In the genomic region with DNA sequence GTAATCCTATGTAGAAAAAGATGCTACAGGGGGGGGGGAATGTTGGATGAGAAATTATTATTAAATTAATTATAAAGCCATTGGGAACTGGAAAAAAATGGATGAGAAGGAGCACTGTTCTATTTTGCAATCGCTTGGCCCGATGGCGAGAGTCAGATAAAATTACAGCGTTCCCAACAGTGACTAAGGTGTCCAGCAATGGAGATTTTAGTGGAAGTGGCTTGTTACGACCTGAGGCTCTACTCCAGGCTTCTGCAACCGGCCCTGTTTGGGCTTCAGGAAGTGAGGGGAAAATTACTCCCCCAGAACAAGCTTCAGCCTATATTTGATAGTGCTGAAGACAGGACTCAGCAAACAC, we compare ENCODE assay signal across 8 mouse cellular contexts. TPM values are rescaled to one million over a fixed set of nuclear protein-coding genes. Genes with fewer than 3 reads are reported as not detected.
DNase-seq lines count a peak whose midpoint lies in the region; ATAC-seq and TF ChIP-seq lines count a peak whose summit lies in the region.

No protein-coding gene starts in this region.

- H3K36me3 ChIP-seq in C2C12 (ENCODE audit: control insufficient read depth, insufficient read depth), result no peaks in the 10 kb centered on the region
- no peaks in the 10 kb centered on the region for H3K36me3 ChIP-seq in liver, embryonic 11.5 days (ENCODE audit: control insufficient read depth, insufficient read depth, low read length)

- H3K9me3 ChIP-seq in liver, embryonic 11.5 days (ENCODE audit: control insufficient read depth, low read length), result no peaks in the 10 kb centered on the region

- DNase-seq in gastrocnemius, postnatal 25 days, result peak; percentile 41
- no peak for DNase-seq in gastrocnemius, postnatal 10 days
- peak; percentile 15 for DNase-seq in fibroblast of lung, adult 2 months (ENCODE audit: low read depth)
- no peak for DNase-seq in liver, embryonic 11.5 days (ENCODE audit: low spot score)
- no peak for DNase-seq in retina, embryonic 14.5 days (ENCODE audit: low spot score)
- DNase-seq in thymus, postnatal 4 days, result no peak
- no peak for DNase-seq in retina, postnatal 1 day

- H3K79me3 ChIP-seq in C2C12 (ENCODE audit: low read depth), result no peaks in the 10 kb centered on the region

- peak overlapping the region; percentile 85 for H3K9ac ChIP-seq in liver, embryonic 11.5 days (ENCODE audit: low read depth, low read length)

- H3K4me2 ChIP-seq in liver, embryonic 11.5 days, result peak overlapping the region; percentile 93

- H3ac ChIP-seq in C2C12 (ENCODE audit: control insufficient read depth, insufficient read length, low read depth), result peak overlapping the region; percentile 68

- peak overlapping the region; percentile 81 for H3K27ac ChIP-seq in liver, embryonic 11.5 days (ENCODE audit: low read depth, low read length)

- WGBS in liver, embryonic 11.5 days, result 7% methylated on average over 6 of the region's 6 CpGs

- TF ChIP-seq CTCF in C2C12 (IDR thresholded peaks at IDR 0.05; ENCODE audit: control insufficient read depth, insufficient read depth, insufficient read length), result no peak

- no peaks in the 10 kb centered on the region for H3K79me2 ChIP-seq in C2C12 (ENCODE audit: control insufficient read depth, insufficient read depth)

- no peaks in the 10 kb centered on the region for H3K27me3 ChIP-seq in C2C12 (ENCODE audit: control insufficient read depth, insufficient read depth, insufficient read length)
- H3K27me3 ChIP-seq in liver, embryonic 11.5 days (replicated peaks; ENCODE audit: control insufficient read depth, insufficient read depth, low read length), result no peaks in the 10 kb centered on the region

- peak overlapping the region; percentile 46 for H3K4me3 ChIP-seq in C2C12 (ENCODE audit: insufficient read depth, poor library complexity, severe bottlenecking)
- peak overlapping the region; percentile 80 for H3K4me3 ChIP-seq in liver, embryonic 11.5 days (ENCODE audit: low read depth, low read length)

- ATAC-seq in liver, embryonic 11.5 days (replicated peaks; ENCODE audit: low FRiP score), result no peak

- no peaks in the 10 kb centered on the region for H3K4me1 ChIP-seq in liver, embryonic 11.5 days (replicated peaks; ENCODE audit: control insufficient read depth, insufficient read depth, low read length)

TF ChIP-seq in C2C12, 6 proteins besides CTCF, POLR2A, EP300 and RAD21:
- no peak for TF ChIP-seq FOSL1 (IDR thresholded peaks at IDR 0.05; ENCODE audit: insufficient read depth, low read length, poor library complexity, severe bottlenecking)
- no peak for TF ChIP-seq USF1 (IDR thresholded peaks at IDR 0.05; ENCODE audit: low read depth)
- TF ChIP-seq CEBPB (IDR thresholded peaks at IDR 0.05; ENCODE audit: low read depth), result no peak
- no peak for TF ChIP-seq MYOD1 (IDR thresholded peaks at IDR 0.05; ENCODE audit: control insufficient read depth, insufficient read length, low read depth)
- TF ChIP-seq MYOG (IDR thresholded peaks at IDR 0.05; ENCODE audit: control insufficient read depth, extremely low read depth, insufficient read length), result no peak
- no peak for TF ChIP-seq MAX (IDR thresholded peaks at IDR 0.05)

RNA-seq across cellular contexts. Expression of a gene that starts 0.8 kb away (rescaled TPM):
- total RNA-seq in gastrocnemius, postnatal 25 days (2021), result 10 to 100 TPM; 37.5 to 42.2 TPM
- total RNA-seq in gastrocnemius, postnatal 10 days (2021), result 10 to 100 TPM; 38.3 to 41.9 TPM
- polyA plus RNA-seq in C2C12 (2012; fragmentation: generic; extraction: Trizol), result 7.8 TPM
- polyA plus RNA-seq in liver, embryonic 11.5 days (2014; fragmentation: Nextera tagmentation; extraction: Ambion mirVana), result 24.0 and 24.5 TPM in 2 replicates

RNA-seq across cellular contexts. Expression of a gene that starts 42.1 kb away (rescaled TPM):
- 1 to 10 TPM; 6.1 TPM for total RNA-seq in gastrocnemius, postnatal 25 days (2021)
- total RNA-seq in gastrocnemius, postnatal 10 days (2021), result 10 to 100 TPM; 18.8 to 21.7 TPM
- 2.9 TPM for polyA plus RNA-seq in C2C12 (2012; fragmentation: generic; extraction: Trizol)
- polyA plus RNA-seq in liver, embryonic 11.5 days (2014; fragmentation: Nextera tagmentation; extraction: Ambion mirVana), result 12.8 and 14.2 TPM in 2 replicates

RNA-seq across cellular contexts. Expression of a gene that starts 51.3 kb away (rescaled TPM):
- total RNA-seq in gastrocnemius, postnatal 25 days (2021), result under 1 TPM; 0.16 to 0.26 TPM
- under 1 TPM; 0.40 to 0.43 TPM for total RNA-seq in gastrocnemius, postnatal 10 days (2021)
- polyA plus RNA-seq in C2C12 (2012; fragmentation: generic; extraction: Trizol), result 0.09 TPM
- 0.55 and 0.61 TPM in 2 replicates for polyA plus RNA-seq in liver, embryonic 11.5 days (2014; fragmentation: Nextera tagmentation; extraction: Ambion mirVana)

Comparison
In these comparisons a context has a peak if more than half of its experiments do, and no peak if none do; other contexts are left out.
1. DNase-seq: peak in gastrocnemius, postnatal 25 days (single experiment) and fibroblast of lung, adult 2 months (single experiment); none in gastrocnemius, postnatal 10 days (single experiment), liver, embryonic 11.5 days (single experiment), retina, embryonic 14.5 days (single experiment), thymus, postnatal 4 days (single experiment) and retina, postnatal 1 day (single experiment).